Mouse (Mus musculus) stomach, embryonic 14.5 days (tissue): ENCODE data around the gene Ifitm5. TPM values are rescaled to one million over a fixed set of nuclear protein-coding genes. Genes with fewer than 3 reads are reported as not detected.

Experiments
- ATAC-seq: fragments of 200-750 bp; cut with Nextera tagmentation; 2 replicates; pipeline ENCODE4 v1.8.0; 2017; ENCODE audit warnings: low read depth, moderate TSS enrichment; ENCODE audit not compliant: insufficient number of reproducible peaks, insufficient read depth, low FRiP score
- H3K27ac ChIP-seq: fragments of 300-500 bp; sonication (generic); 2 replicates; pipeline ENCODE4 v1.5.1; 2014; ENCODE audit warnings: mild to moderate bottlenecking, low read length, moderate library complexity, mixed read lengths
- H3K27me3 ChIP-seq: fragments of 300-500 bp; sonication (generic); 2 replicates; pipeline ENCODE4 v1.6.1; 2014; ENCODE audit warnings: low read length, control low read depth, mixed read lengths; ENCODE audit not compliant: control insufficient read depth, insufficient read depth
- H3K36me3 ChIP-seq: fragments of 300-500 bp; sonication (generic); 2 replicates; pipeline ENCODE4 v1.6.1; 2014; ENCODE audit warnings: mild to moderate bottlenecking, control low read depth, low read length, moderate library complexity, mixed read lengths; ENCODE audit not compliant: control insufficient read depth, insufficient read depth
- H3K4me1 ChIP-seq: fragments of 300-500 bp; sonication (generic); 2 replicates; pipeline ENCODE4 v1.6.1; 2014; ENCODE audit warnings: low read length, control low read depth, mixed read lengths; ENCODE audit not compliant: control insufficient read depth, insufficient read depth
- H3K4me2 ChIP-seq: fragments of 300-500 bp; sonication (generic); replicated peaks from 2 replicates; pipeline ENCODE4 v1.6.1; 2014; ENCODE audit warnings: low read depth, low read length, control low read depth
- H3K4me3 ChIP-seq: fragments of 300-500 bp; sonication (generic); 2 replicates; pipeline ENCODE4 v1.5.1; 2014; ENCODE audit warnings: low read depth, low read length, control low read depth
- H3K9ac ChIP-seq: fragments of 300-500 bp; sonication (generic); replicated peaks from 2 replicates; pipeline ENCODE4 v1.6.1; 2014; ENCODE audit warnings: low read depth, mild to moderate bottlenecking, control low read depth, low read length, moderate library complexity, mixed read lengths
- H3K9me3 ChIP-seq: fragments of 300-500 bp; sonication (generic); 2 replicates; pipeline ENCODE4 v1.6.1; 2016; ENCODE audit warnings: low read depth, low read length, control low read depth; ENCODE audit not compliant: control insufficient read depth
- WGBS: fragments of 180-500 bp; shearing (Covaris S2); extraction: QIAGEN DNeasy Blood & Tissue Kit; methylation state at CpG from one replicate; pipeline ENCODE4 v1.1.7; 2014; 5-methylcytosine and 5-hydroxymethylcytosine counted together
- polyA plus RNA-seq: library from polyadenylated mRNA; unstranded; fragments of >200 nt; fragmentation: Nextera tagmentation; extraction: Ambion mirVana; gene quantifications from 2 replicates; pipeline ENCODE4 v1.2.1, GENCODE M21; 2014

Ifitm5 gene
- polyA plus RNA-seq, 1 experiment from 2014 or later = 2.6 TPM

DNA sequence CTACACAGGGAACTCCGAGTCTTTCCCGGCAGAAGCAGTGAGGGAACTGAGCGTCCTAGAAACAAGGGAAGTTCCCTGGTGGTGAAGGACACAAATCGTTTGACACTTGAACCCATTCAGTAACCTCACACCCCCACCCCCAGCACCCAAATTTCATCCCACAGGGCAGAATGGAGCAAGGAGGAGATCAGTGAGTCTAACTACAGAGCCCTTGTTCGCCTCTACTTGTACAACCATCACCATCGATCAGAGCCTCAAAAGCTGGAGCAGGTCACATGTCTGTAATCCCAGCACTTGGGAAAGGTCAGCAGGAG, 6.4 kb upstream of the Ifitm5 start:
- Histone ChIP-seq H3K27ac (peak overlapping the region; percentile 96), H3K4me1 (peaks cover 41% of the 10 kb centered on the region)

DNA sequence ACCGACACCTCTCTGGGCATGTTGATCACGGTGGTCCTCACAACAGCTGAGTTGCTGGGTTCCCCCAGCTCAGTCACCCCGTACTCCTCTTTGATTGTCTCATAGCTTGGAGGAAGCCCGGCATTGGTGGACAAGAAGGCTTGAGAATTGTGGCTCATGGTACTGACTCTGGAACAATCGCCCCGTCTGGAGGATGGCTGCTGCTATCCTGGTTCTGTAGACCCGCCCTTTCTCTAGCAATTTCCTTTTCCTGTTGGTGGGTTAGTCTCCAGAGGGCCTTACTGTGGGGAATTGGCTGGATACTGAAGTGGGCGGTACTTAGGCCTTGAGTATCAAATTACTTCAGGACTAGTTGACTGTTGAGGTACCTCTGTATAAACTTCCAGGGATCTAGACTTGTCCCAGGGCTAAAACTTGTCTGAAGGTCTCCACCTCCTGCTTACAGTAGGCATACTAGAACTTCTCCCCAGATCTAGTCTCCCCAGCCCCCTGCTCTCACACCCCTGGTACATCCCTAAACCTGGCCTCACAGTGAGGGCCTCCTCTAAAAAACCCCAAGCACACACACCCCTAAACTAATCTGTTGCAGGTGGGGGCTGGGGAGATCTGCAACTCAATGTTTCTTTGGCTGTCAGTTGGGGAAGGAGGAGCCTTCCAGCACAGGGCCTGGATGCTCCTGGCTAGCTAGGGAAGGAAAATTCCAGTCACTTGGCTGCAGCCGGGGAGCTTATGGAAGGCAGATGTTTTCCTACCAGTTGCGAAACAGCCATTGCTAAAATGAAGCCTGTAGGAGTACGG, 5.9 kb upstream of the Ifitm5 start, which contains the start of the genes Gm45717 and Ifitm2:
Gene Gm45717 (minus strand): TSS at position 180 of the 798 bp plus-strand sequence.
Gene Ifitm2 (minus strand): TSS at position 230 of the 798 bp plus-strand sequence.
- Histone ChIP-seq H3K27me3 (no peaks in the 10 kb centered on the region), H3K9ac (peak within 1 kb of the TSS; percentile 65), H3K36me3 (no peaks in the 10 kb centered on the region), H3K4me1 (peaks cover 46% of the 10 kb centered on the region), H3K27ac (peak within 1 kb of the TSS; percentile 96), H3K9me3 (no peaks in the 10 kb centered on the region), H3K4me3 (peak within 1 kb of the TSS; percentile 74), H3K4me2 (peak within 1 kb of the TSS; percentile 86)
- WGBS = 6% methylated on average over 11 of the region's 11 CpGs
- peak; percentile 88 for ATAC-seq

More for the DNA sequence above, 6.4 kb upstream of the Ifitm5 start:
- H3K36me3 ChIP-seq = no peaks in the 10 kb centered on the region
- no peaks in the 10 kb centered on the region for H3K9me3 ChIP-seq
- WGBS = 36% methylated on average over 6 of the region's 6 CpGs
- H3K4me3 ChIP-seq = no peak overlapping the region
- H3K27me3 ChIP-seq = no peaks in the 10 kb centered on the region
- 0 out of 2 replicates have a peak overlapping the region, but pooled peaks have one; percentile 11 for H3K4me2 ChIP-seq
- no peak for ATAC-seq
- no peak overlapping the region for H3K9ac ChIP-seq

DNA sequence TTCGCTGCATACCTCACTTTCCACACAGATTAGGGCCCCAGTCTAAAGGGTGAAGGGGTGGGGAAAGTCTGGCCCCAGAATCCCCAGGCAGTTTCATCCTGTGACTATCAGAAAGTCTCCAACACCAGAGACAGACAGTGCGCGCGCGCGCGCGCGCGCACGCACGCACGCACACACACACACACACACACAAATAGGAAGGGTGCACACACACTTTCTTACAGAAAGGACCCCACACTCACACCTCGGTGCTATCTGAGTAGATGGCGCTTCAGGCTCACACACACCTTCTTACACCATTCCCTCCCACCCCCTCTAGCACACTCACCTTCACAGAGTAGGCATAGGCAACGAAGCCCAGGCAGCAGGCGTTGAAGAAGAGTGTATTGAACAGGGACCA, 5.3 kb upstream of the Ifitm5 start:
- Histone ChIP-seq H3K4me1 (peaks cover 52% of the 10 kb centered on the region), H3K27ac (peak overlapping the region; percentile 96), H3K4me3 (peak overlapping the region; percentile 74), H3K9ac (peak overlapping the region; percentile 65), H3K36me3 (no peaks in the 10 kb centered on the region), H3K4me2 (peak overlapping the region; percentile 86), H3K9me3 (no peaks in the 10 kb centered on the region), H3K27me3 (no peaks in the 10 kb centered on the region)
- ATAC-seq = 0 out of 2 replicates have a peak, but pooled peaks have one; percentile 1
- WGBS = 2% methylated on average over 17 of the region's 17 CpGs

DNA sequence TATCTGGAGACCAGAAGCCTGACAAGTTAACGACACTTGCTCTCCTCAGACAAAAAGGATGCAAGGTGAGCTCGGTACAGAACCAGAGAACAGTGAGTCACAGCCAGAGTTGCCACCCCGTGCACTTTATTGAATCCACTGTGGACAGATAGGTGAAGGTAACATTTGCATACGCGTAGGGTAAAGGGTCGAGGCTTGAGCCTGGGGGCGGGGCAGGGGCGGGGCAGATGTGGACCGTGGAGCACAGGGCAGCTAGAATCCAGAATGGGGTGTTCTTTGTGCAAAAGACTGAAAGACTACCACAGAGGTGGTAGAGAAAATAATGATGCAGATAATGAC, 4.6 kb upstream of the Ifitm5 start:
- H3K4me3 ChIP-seq = peak overlapping the region; percentile 74
- peaks cover 2% of the 10 kb centered on the region; the same call in 1 of the 2 replicates for H3K36me3 ChIP-seq
- H3K27ac ChIP-seq = peak overlapping the region; percentile 52; the same call in 1 of the 2 replicates
- no peak for ATAC-seq
- H3K4me2 ChIP-seq = peak overlapping the region; percentile 86
- peak overlapping the region; percentile 65 for H3K9ac ChIP-seq
- 6% methylated on average over 9 of the region's 9 CpGs for WGBS
- peaks cover 54% of the 10 kb centered on the region for H3K4me1 ChIP-seq
- H3K27me3 ChIP-seq = no peaks in the 10 kb centered on the region
- no peaks in the 10 kb centered on the region for H3K9me3 ChIP-seq

DNA sequence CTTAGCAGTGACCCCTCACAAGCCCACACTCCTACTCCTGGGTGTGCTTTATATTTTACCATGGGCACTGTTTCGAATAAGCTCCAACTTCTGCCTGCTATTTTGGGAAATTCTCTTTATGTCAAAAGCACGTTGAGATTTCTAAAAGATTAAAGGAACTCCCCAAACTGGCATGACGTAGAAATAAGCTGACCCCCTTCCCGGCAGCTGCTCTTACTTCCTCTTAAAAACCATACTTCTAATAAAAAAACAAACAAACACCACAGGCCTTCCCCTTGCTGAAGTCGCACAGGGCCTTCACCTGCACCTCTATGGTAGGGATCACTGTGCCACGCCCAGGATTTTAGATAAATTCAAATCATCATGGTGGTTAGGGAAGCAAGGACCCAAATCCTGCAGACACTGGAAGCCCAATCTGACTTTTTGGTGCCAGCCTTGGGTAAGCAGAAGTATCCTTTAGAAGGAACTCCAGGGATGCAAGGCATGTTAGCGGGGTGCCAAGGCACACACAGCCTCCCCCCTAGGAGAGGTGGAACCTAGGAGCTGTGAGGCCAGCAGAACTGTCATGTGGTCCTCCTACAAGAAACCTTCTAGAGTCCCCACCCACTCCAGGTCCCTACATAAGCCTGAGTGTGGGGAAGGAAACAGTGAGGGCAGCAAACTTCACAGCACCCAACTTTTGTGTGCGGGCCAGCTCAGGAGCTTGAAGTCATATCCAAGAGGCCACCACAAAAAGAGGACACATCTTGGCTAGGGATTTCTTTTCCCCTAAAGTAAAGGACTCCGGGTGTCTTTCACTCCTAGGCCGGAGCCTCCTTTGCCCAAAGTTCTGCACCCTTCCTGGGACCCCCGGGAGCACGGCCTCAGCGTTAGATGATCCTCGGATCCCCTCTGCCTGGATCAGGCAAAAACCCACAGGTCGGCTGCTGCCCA, 4.0 kb upstream of the Ifitm5 start:
- Histone ChIP-seq H3K4me2 (peak overlapping the region; percentile 86), H3K9me3 (no peaks in the 10 kb centered on the region), H3K9ac (peak overlapping the region; percentile 65; the same call in 1 of the 2 replicates), H3K4me3 (peak overlapping the region; percentile 74), H3K36me3 (peaks cover 6% of the 10 kb centered on the region; the same call in 1 of the 2 replicates), H3K27me3 (no peaks in the 10 kb centered on the region), H3K4me1 (peaks cover 54% of the 10 kb centered on the region), H3K27ac (peak overlapping the region; percentile 52; the same call in 1 of the 2 replicates)
- 46% methylated on average over 15 of the region's 15 CpGs for WGBS
- ATAC-seq = no peak

DNA sequence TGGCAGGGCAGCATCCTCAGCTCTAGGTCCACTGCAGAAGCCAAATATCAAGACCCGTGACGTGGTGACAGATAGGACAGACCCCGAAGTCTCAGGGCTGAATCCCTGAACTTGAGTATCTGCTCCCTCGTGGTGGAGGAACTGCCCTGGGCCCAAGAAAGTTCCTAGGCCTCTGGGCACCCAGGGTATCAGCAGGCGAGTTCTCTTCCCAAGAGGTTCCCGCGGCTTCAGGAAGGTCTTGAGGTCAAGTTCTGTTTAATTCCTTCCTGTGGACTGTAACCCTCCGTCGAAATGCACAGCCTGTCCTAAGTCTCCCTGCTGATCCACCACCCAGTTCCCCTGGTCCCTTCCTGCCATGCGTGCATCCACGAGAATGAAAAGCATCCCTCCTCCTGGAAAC, 3.0 kb upstream of the Ifitm5 start:
- ATAC-seq = no peak
- WGBS = 76% methylated on average over 11 of the region's 11 CpGs
- no peaks in the 10 kb centered on the region for H3K27me3 ChIP-seq
- peak overlapping the region; percentile 0; the same call in 1 of the 2 replicates for H3K27ac ChIP-seq
- H3K4me1 ChIP-seq = peaks cover 54% of the 10 kb centered on the region
- H3K9ac ChIP-seq = no peak overlapping the region
- H3K36me3 ChIP-seq = peaks cover 15% of the 10 kb centered on the region
- H3K4me2 ChIP-seq = peak overlapping the region; percentile 86
- no peaks in the 10 kb centered on the region for H3K9me3 ChIP-seq
- H3K4me3 ChIP-seq = 0 out of 2 replicates have a peak overlapping the region, but pooled peaks have one; percentile 74

DNA sequence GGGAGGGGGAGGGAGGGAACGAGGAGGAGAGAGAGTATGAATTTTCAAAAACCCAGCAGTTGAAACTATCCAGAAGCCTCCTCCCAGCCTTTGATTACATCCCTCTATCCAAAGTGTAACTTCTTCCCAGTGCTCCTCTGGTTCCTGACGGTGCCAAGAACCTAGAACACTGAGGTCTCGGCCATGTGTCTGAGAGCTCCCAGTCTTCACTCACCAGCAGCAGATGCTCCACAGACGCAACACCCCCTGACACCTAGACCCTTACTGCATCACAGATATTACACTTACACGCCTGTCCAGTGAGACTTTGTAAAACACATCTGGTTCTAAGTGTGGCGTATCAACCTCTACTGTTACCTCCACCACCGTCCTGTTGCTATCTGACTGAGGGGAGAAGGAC, 2.4 kb upstream of the Ifitm5 start:
- 57% methylated on average over 7 of the region's 7 CpGs for WGBS
- no peak overlapping the region for H3K4me2 ChIP-seq
- H3K4me3 ChIP-seq = no peak overlapping the region
- peaks cover 54% of the 10 kb centered on the region for H3K4me1 ChIP-seq
- ATAC-seq = no peak
- H3K27ac ChIP-seq = no peak overlapping the region
- H3K36me3 ChIP-seq = peaks cover 17% of the 10 kb centered on the region
- no peak overlapping the region for H3K9ac ChIP-seq
- H3K9me3 ChIP-seq = no peaks in the 10 kb centered on the region
- no peaks in the 10 kb centered on the region for H3K27me3 ChIP-seq

DNA sequence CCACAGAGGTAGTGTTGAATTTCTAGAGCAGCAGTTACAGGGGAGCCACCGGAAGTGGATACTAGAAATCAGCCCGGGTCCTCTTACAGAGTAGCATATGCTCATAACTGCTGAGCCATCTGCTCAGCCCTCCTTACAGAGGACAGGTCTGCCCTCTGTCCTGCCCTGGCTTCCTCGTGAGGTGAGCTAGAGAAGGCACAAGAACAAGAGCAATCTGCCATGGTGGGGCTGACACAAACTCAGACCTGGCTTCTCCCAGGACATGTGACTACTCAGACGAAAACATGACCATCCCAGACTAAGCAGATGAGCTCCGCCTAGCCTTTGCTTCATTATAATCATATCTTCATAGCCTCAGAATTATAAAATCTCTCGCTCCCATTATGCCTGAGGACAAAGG, 1.7 kb upstream of the Ifitm5 start:
- Histone ChIP-seq H3K9me3 (no peaks in the 10 kb centered on the region), H3K4me1 (peaks cover 49% of the 10 kb centered on the region)

More for the DNA sequence above, 1.7 kb upstream of the Ifitm5 start:
- ATAC-seq = no peak
- no peak overlapping the region for H3K9ac ChIP-seq
- WGBS = 69% methylated on average over 6 of the region's 6 CpGs
- no peaks in the 10 kb centered on the region for H3K27me3 ChIP-seq
- H3K27ac ChIP-seq = no peak overlapping the region
- peaks cover 20% of the 10 kb centered on the region for H3K36me3 ChIP-seq
- H3K4me3 ChIP-seq = no peak overlapping the region
- no peak overlapping the region for H3K4me2 ChIP-seq
